Mouse (Mus musculus) activated CD4-positive, CD25-positive, alpha-beta regulatory T cell, adult 4 months (primary cell): ENCODE results near the gene Stk39. TPM values are rescaled to one million over a fixed set of nuclear protein-coding genes. Genes with fewer than 3 reads are reported as not detected.
A peak's percentile ranks its signal among the peaks of the same experiment; 100 is the strongest.

Experiments
- ATAC-seq: one replicate; pipeline ENCODE4 v1.8.0; 2017
- polyA plus RNA-seq, 2 experiments: library from polyadenylated mRNA; unstranded; fragments of 100-300 nt; shearing (Covaris generic); gene quantifications; one replicate each; pipeline ENCODE4 v1.2.1; 2017

Gene Stk39
- polyA plus RNA-seq = 10 to 100 TPM; 14.6 to 15.9 TPM

DNA sequence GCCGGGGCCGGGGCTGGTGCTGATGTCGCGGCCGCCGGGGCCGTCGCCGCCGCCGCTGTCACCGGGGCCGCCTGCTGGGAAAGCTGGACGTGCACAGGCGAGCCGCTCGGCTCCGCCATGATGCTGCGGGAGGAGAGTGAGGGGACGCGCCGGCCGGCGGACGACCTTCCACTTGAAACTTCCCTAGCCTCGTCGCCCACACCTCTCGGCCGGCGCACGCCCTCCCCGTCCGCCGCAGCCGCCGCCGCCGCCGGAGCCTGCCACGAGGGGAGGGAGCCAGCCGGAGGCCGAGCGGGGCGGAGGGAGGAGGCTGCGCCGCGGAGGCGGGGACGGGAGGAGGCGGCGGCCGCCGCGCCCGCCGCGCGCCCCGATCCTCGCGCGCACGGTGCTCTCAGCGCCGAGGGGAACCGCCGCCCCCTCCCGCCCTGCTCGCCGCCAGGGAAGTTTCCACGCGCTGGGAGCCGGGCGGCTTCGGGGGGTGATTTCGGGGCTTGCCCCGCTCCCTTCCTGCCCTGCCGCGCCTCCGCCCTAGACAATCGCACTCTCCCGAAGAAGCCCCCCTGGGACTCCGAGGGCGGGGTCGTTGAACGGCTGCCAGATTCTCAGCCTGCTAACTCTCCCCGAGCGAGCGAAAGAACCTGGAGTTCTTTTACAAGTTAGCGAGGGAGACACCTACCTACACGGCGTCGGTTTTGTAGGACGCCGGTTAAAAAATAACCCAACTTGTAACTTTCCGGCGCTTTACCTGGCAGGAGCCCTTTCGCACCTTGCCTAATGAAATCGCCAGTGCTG is at the start of gene Stk39:
TSS of gene Stk39 (minus strand) at position 510 of the 792 bp plus-strand sequence.
- ATAC-seq = peak; percentile 63

DNA sequence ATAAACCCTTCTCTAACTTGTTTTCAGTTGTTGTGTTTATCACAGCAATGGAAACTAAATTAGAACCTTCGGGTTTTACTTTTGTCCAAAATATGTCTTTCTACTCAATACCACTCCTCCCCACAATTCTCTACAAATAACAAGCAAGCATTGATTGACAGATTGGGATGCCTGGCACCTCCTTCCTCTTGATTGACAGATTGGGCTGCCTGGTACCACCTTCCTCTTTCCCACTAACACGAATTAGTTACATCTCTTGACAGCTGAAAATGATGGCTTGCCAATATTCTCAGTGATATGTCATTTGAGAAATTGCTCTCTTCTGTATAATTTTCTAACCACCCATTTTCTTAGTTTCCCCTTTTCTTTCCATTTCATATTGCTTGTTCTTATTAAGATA is 43.3 kb upstream of the Stk39 start:
- ATAC-seq = no peak

DNA sequence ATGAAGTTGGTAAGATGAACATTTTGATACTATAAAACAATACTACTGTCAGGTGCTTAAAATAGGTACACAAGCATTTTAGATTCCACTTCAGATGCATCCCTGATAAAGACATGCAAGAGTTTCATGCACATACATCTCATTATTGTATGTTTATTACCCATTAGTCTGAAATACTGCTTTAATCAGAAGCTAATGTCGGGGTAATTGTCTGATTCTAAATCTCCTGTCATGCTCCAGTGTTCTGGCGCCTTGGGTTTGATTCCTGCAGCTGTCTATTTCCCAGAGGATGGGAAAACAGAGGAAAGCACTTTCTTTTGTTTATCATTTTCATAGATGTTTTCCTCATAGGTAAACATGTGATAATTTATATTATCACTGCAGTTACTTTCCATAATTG is 31.1 kb upstream of the Stk39 start:
- ATAC-seq = no peak

DNA sequence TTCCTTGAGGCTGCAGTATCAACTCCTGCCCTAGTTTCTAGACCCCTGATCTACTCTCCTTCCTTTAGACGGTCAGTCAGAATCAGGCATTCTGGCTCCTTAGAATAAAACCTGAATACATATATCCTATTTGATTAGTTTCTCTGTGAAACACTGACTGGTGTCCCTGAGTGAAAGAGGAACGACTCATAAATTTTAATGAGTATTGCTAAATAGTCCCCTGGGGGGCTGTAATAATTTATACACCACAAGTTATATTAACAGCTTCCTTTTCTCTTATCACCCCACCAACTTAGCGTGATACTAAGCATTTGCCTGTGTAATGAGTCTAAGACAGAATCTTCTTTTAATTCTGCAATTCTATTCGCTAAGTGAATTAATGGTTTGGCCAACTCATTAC is 30.7 kb upstream of the Stk39 start:
- no peak for ATAC-seq

DNA sequence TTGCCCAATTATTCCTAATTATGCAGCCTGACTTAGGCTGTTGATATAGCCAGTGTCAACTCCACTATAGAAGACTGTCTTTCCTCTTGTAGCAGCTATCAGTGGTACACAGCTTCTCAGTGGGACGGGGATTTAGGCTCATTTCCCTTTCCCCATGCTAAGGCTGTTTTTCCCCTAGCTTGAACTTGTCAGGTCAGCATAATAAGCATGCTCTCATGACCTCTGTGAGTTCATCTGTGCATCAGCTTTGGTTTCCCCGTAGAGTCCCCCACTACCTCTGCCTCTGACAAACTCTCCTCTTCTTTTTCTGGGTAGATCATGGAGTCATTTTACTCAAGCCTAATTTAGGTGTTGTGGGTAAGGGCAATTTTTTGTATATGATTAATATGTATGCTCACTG is 30.2 kb upstream of the Stk39 start:
- no peak for ATAC-seq

DNA sequence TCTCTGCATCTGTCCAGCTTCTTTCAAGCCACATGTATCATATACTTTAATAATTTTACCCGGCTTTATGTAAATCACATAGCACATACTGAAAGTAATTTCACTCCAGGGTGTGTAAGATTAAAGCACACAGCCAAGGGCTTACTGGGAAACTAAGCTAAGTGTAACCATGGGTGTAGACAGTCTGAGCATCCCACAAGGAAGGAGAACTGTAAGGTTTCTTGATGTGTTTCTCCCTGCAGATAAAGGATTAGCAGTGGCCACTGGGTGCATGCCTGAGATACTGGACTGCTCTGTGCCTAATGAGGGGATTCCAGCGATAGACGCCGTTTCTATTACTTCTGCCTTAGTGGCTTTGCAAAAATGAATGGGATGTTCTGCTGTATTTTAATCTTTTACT is 14.2 kb upstream of the Stk39 start:
- no peak for ATAC-seq

DNA sequence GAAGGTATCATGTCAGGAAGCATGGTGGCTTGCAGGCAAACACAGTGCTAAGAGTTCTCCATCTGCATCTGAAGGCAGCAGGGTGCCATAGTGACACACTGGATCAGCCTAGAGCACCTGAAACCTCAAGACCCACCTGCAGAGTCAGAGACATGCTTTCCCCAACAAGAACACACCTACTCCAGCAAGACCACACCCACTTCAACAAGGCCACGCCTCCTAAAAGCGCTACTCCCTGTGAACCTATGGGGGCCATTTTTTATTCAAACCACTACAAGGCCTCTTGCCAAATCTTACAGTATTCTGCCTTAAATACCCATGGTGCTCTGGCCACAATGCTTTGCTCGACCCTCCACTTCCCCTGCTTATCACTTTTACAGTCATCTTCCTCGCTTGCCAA is 13.1 kb upstream of the Stk39 start:
- ATAC-seq = peak; percentile 43

DNA sequence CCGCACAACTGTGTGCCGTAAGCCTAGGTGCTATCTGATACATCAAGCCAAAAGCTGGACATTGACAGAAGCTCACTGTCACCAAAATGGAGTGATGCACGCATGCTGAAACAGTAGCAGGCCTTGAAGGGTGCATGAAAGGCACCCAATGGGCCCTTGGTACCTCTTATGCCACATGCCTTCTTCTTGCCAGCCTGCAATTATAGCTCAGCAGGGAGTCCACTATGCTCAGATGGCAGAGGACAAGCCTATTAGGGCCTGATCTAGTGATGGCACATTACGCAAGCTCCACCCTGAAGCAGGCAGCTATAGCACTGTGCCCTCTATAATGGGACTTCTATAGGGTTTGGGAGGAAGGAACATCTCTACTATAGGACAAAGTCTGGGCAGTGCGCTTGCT is 10.8 kb upstream of the Stk39 start:
- no peak for ATAC-seq

DNA sequence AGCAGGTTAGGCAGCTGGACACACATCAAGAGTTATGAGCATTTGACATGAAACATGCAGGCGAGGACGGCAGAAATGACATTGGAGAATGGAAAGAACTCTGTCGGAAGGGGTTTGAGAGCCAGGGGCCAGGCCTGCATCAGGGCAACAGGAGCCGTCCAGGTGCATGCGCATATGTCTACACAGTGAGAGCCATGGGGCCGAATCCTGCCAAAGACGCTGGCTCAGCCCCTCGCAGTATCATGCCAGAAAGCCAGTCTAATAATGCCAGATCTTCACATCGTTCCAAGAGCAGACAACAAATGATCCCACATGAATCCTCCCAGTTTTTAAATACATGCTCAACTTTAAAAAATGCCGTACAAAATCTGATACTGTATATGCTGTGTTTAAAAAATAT is 7.8 kb upstream of the Stk39 start:
- ATAC-seq = no peak

DNA sequence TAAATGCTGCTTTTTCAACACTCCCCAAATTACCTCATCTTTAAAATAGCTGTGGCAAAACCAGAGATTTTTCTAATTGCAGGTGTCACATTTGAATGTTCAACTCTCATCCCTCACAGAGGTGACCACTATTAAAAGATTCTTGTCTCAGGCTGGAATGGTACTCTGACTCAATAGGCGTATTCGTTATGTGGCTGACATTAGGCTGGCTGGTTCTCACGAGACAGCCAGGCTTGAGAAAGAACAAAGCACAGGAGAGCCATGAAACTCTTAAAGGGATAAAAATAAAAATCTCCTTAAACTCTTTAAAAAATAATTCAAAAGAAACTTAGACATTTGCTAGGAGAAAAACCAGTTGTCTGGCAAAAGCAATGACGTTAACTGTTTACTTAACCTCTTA is 853 bp upstream of the Stk39 start:
- no peak for ATAC-seq

DNA sequence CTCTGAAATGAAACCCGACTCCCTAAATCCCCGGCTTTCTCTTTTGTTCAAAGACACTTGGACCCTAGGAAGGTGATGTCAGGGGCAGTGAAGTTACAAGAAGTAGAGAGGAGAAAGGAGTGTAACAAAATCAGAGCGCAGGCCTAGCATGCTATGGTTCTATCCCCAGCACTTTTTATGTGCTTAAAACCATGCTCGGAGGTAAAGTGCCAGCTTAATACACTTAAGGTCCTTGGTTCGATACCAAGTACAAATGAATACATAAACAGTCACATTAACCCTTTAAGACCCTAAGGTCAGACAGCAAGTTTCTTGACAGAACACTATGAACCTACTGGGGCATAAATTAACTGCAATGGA is 463 bp upstream of the Stk39 start:
- ATAC-seq = no peak

DNA sequence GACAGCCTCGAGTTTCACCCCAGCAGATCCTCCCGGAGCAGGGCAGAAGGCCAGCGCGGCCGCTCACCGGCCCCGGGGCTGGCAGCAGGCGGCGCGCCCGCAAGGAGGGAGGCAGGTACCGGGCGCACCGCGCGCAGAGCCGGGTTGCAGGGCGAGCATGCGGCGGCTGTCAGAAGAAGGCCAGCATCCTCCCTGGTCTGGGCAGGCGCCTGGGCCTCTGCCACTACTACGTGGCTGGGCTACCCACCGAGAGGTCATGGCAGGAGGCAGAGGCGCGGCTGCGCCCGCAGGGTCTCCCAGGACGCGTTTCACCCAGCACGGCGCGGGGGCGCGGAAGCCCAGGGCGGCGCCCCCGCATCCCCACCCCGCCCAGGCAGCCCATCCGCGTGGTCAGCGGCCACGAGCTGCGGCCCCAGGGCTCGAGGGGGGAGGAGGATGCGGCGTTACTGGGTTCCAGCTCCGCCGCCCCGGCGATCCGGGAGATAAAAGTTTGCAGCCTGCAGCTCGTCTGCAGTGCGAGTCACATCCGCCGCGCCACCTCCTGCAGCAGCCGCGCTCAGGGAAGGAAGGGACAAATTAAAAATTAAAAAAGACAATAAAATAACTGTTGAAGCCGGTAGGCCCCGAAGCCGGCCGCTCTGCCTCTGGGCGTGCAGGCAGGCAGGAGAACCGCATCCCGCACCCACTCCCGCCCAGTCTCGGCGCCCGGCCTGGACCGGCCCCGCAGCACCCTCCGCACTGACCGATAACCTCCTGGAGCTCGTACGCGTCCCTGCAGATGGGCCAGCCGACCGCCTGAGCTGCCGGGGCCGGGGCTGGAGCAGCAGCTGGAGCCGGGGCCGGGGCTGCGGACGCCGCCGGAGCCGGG is 943 bp downstream of the Stk39 start:
- ATAC-seq = peak; percentile 62

DNA sequence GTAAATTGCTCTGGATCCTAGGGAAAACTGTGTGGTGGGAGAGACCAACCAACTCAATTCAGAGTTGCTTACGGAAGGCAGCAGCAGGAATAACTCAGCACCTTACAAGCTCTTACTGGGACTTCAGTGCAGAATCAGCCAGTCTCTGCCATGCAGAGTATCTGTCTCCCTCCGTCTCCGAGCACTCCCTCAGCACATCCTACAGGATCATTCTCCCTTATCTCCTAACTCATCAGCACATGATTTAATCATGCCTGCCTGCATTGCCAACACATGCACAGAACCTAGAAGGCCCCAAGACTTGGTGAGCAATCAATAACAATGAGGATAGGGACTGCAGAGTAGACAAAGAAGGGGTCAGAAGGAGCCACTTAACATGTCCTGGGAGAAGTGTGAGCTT is 2.6 kb downstream of the Stk39 start:
- ATAC-seq = no peak

DNA sequence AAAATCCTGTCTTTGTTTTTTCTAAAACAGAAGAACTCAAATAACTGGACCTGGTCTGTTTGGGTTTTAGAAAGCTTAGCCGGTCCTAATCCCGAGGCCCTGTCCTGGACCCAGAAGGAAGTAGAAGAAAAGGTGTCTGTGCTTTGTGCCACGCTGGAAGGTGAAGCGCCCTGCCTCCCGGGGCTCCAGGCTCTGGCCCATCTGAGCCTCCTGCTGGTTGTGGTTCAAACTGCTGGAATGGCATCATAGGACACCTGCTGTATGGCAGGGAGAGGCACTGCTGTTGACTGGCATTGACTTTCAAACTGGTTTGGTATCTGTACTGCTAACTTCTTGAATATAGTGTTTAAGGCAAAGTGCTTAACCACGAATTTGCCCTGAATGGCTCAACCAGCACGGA is 3.4 kb downstream of the Stk39 start:
- no peak for ATAC-seq

DNA sequence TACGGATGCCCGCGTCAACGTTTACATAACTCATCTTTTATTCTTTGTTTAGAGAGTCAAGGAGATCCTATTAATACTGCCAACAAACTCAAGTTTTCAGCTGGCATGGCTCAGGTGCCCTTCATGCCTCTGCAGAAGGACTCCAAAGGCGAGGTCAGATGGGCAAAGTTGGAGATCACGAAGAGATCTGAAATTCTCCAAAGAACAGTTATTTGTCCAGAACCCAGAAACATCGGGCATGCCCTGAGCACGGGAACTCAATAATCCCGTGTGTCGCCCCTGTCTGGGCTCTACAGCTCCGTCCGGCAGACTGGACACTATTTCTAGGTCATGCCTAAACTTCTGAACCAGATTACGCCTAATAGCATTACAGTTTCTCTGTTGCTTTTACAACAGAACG is 3.8 kb downstream of the Stk39 start:
- ATAC-seq = no peak

DNA sequence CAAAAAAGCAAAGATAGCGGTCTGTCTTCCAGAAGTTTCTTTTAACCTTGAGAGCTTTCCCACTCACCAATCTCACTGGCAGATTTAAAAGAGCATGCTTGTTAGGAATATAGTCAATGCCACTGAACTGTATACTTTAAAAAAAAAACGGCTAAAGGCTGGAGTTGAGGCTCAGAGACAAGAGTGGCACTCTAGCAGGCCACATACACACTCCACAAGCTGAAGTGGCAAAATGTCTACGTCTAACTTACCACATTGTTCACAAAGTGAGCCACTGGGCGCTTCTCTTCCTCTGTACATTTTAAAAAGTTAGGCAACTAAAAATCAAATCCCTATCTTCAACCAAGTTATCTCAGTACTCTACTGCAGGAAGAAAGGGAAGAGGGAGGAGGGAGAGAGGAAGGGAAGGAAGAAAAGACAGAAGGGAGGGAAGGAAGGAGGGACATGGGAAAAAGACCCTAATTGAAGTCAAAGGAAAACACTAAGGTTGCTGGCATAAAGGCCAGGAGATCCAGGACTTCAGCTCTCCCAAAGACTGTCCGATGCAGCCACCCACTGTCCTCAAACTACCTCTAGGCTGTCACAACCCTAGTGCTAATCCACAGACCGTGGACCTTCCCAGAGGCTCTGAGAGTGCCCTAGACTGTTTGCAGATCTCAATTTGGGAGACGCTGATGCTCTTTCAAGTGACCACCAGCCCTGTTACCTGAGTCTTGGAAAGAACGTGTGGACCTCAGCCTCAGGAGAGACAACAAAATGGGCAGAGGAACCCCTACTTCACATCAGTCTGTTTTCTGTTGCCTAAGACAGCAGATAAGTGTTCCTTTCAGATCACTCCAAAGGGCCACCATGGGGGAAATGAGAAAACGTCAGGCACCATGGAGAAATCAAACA is 4.7 kb downstream of the Stk39 start:
- no peak for ATAC-seq

DNA sequence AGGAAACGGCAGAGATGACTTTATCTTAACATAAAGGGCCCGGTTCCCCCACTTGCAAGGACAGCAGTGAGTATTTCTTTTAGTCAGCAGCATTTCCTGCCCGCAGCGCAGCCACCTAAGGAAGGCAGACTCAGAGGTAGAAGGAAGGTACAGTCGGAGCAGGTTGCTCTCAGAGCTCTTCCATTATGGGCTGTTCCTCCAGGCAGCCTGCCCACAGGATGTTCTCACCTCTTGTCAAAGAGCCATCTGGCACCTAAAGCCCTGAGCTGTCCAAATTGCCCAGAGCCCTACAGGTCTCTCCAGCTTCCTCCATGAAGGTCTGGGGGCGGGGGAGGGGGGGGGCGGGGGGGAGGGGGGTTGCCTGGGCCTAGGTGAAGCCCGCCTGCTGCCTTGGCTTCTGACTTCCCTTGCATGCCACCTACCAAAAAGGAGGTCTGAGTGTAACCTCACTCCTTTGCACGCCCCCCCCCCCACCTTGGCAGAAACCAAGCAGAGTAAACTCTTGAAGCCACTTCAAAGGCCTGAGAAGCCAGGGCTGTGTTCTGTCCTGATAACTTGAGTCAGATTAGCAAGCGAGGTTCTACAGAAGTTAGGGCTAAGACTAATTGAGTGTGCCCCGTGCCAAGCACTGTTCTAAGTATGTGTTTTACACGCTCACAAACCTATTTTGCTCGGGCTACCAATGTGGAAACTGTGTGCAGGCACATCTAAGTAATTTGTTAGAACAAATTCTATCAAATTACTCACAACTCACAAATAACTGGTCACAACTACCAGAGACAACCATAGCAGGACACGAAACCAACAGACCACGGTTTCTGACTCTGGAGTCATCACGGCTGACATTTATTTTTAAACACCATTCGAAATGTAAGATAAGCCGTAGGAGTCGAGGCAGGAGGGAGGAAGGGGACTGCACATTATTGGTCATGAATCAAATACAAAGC is 5.7 kb downstream of the Stk39 start:
- ATAC-seq = peak; percentile 91

DNA sequence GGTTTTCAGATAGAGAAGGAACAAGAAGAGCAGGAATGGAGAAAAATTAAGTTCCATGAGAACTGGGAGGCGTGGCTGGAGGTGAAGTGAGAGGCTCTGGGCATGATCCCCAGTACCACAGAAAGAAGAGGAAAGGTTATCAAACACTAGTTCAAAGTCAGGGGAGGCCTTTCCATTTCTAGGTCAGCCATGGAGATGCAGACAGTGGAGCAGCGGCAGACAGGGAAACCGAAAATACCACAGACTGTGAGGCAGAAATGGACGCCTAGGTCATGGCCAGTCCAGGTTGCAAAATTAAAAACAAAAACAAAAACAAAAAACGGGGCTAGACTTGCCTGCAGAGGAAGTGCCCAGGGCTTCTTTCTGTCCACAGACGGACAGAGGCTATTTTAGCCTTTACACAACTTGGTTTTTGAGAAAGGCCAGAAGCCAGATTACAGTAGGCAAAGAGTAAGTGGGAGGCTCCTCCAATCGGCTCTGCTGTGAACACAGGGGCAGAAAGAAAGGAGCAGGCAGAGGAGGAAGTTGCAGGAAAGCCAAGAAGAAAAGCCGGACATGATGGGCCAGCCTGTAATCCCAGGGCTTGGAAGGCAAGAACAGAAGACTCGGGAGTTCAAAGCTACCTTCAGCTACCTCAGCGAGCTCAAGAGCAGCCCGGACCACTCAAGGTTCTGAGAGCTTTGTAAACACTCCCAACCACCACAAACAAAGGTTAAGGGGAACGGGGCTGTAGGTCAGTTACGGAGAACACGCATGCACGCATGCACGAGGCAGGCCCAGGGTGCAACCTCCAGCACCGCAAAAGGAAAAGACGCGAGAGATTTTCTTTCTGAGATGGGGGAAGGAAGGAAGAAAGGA is 6.6 kb downstream of the Stk39 start:
- no peak for ATAC-seq

DNA sequence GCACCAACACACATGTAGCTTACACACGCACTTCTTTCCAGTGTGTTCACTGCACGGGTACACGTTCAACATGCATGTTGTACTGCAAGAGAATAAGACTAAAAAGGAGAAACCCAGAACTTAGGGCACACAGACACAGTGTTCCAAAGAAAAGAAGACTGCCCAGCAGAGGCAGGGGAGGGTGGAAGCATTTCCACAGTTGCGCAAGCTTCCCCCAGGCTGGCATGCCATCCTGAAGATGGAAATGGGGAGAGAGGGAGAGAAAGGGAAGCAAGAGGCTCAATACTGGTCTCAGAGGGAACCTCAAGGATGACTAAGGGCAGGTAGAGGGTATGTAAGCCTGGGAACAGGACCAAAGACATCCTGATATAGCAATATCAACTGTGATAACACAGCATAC is 7.6 kb downstream of the Stk39 start:
- ATAC-seq = no peak

DNA sequence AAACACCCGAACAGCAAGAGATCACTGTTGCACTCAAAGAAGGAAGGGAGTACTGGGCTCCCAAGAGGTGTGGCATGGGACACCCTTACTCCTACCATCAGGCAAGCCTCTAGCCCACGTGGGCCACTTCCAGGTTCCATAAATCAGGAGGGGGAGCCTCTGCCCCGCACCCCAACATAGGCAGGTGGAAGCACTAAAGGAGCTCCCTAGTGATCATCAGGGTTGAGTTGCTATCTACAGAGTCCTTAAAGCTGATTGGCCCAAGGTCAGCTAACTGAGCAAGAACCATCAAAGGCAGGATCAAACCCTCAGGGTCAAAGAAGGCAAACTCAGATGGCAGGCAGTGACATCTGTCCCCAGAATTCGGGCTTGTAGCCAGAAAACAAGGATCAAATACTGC is 8.3 kb downstream of the Stk39 start:
- no peak for ATAC-seq

DNA sequence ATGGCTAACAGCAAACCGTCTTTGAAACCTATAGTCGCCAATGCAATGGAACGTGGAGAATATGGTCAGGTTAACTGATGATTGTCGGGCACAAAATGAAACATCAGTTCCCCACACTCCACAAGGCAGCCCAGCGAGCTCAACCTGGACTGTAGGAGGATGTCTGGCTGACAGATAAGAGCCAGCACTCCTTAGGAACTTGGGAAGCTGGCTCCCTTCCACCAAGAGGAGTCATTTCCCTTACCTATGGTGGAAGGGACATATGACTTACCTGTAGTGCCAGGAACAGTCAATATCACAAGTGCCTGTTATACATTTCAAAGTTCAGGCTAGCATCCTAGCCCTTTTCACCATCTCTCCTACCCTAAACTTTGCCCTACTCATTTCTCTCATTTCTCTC is 14.0 kb downstream of the Stk39 start:
- ATAC-seq = no peak
